Mouse (Mus musculus): ENCODE results near the gene H2al2a. TPM values are rescaled to one million over a fixed set of nuclear protein-coding genes. Genes with fewer than 3 reads are reported as not detected.
"Not testable (repeated sequence)": the region's sequence is repeated elsewhere in the genome, so short reads cannot be mapped to it uniquely, and the experiment has no call there.

H2al2a gene
- polyA plus RNA-seq, 1 experiment from 2014 or later: not detected

DNA sequence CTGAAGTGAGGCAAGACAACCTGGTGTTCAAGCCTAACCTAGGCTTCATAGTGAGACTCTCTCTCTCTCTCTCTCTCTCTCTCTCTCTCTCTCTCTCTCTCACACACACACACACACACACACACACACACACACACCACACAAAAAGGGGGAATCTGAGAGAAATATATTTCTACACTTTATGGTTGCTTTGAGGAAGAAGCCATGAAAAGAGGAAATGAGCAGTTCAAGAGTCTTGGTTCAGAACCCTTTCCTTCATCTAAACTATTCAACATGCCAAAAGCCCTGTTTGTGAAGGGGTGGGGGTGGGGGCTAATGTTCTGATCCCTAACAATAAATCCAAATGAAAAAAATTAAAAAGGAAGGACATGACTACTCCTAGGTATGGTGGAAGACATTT, 7.2 kb downstream of the H2al2a start:
- Histone ChIP-seq H3K4me3 (ENCODE audit: low read depth, low read length) (no peak overlapping the region), H3K9ac (ENCODE audit: low read length) (no peak overlapping the region), H3K9me3 (ENCODE audit: control insufficient read depth, low read length) (no peaks in the 10 kb centered on the region), H3K4me1 (replicated peaks; ENCODE audit: control insufficient read depth, insufficient read depth, low read length) (no peaks in the 10 kb centered on the region), H3K27me3 (ENCODE audit: control insufficient read depth, insufficient read depth, low read length) (no peaks in the 10 kb centered on the region), H3K27ac (ENCODE audit: low read depth, low read length) (no peak overlapping the region), H3K4me2 (ENCODE audit: low read depth, low read length, severe bottlenecking) (no peak overlapping the region), H3K36me3 (ENCODE audit: control insufficient read depth, insufficient read depth, low read length) (no peaks in the 10 kb centered on the region)
- DNase-seq (ENCODE audit: low spot score) (no peak), ATAC-seq (replicated peaks; ENCODE audit: low FRiP score) (no peak)

DNA sequence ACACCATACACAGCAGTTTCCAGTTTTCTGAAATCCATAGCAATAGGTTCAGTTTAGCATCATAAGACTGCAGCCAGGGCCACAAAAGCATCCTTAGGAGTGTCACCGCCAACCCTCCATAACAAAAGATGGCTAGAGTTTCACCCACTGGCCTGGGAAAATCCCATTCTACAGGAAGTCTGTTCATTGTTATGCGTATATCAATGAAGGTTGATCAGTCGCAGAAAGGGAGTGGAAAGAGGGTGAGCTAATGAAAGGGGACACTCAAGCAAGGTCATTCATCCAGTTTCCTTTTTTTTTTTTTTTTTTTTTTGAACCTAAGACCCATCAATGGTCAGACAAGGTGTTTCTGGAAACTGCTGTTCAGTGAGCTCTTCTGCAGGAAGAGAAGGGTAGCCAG, 7.6 kb downstream of the H2al2a start:
- no peak overlapping the region for H3K27ac ChIP-seq (ENCODE audit: low read depth, low read length)
- H3K36me3 ChIP-seq (ENCODE audit: control insufficient read depth, insufficient read depth, low read length): no peaks in the 10 kb centered on the region
- 50% methylated on average over 3 of the region's 3 CpGs for WGBS
- ATAC-seq (replicated peaks; ENCODE audit: low FRiP score) (no peak), DNase-seq (ENCODE audit: low spot score) (no peak)
- H3K27me3 ChIP-seq (ENCODE audit: control insufficient read depth, insufficient read depth, low read length): no peaks in the 10 kb centered on the region
- H3K4me2 ChIP-seq (ENCODE audit: low read depth, low read length, severe bottlenecking): no peak overlapping the region
- no peaks in the 10 kb centered on the region for H3K4me1 ChIP-seq (replicated peaks; ENCODE audit: control insufficient read depth, insufficient read depth, low read length)
- H3K9me3 ChIP-seq (ENCODE audit: control insufficient read depth, low read length): no peaks in the 10 kb centered on the region
- no peak overlapping the region for H3K4me3 ChIP-seq (ENCODE audit: low read depth, low read length)
- no peak overlapping the region for H3K9ac ChIP-seq (ENCODE audit: low read length)

DNA sequence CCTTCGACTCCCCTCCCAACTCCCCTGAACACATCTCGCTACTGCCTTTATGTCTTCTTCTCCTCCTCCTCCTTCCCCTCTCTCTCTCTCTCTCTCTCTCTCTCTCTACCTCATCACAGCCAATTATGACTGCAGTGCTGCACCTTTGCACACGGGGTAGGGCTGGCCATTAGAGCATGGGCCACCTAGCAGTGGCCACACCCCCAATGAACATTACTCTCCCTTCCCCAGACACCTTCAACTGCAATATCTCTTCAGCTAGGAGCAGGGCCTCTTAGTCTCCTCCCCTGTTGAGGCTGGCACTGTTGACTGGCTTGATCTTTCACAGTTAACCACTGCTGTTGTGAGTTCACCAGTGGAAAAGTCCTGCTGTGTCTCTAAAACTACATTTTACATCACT, 10.1 kb downstream of the H2al2a start:
- DNase-seq (ENCODE audit: low spot score) (no peak), ATAC-seq (replicated peaks; ENCODE audit: low FRiP score) (no peak)
- WGBS: 86% methylated on average over 3 of the region's 3 CpGs
- no peaks in the 10 kb centered on the region for H3K4me1 ChIP-seq (replicated peaks; ENCODE audit: control insufficient read depth, insufficient read depth, low read length)
- no peak overlapping the region for H3K4me3 ChIP-seq (ENCODE audit: low read depth, low read length)
- H3K36me3 ChIP-seq (ENCODE audit: control insufficient read depth, insufficient read depth, low read length): no peaks in the 10 kb centered on the region
- no peak overlapping the region for H3K9ac ChIP-seq (ENCODE audit: low read length)
- H3K27ac ChIP-seq (ENCODE audit: low read depth, low read length): no peak overlapping the region
- no peaks in the 10 kb centered on the region for H3K9me3 ChIP-seq (ENCODE audit: control insufficient read depth, low read length)
- H3K4me2 ChIP-seq (ENCODE audit: low read depth, low read length, severe bottlenecking): no peak overlapping the region
- H3K27me3 ChIP-seq (ENCODE audit: control insufficient read depth, insufficient read depth, low read length): no peaks in the 10 kb centered on the region

DNA sequence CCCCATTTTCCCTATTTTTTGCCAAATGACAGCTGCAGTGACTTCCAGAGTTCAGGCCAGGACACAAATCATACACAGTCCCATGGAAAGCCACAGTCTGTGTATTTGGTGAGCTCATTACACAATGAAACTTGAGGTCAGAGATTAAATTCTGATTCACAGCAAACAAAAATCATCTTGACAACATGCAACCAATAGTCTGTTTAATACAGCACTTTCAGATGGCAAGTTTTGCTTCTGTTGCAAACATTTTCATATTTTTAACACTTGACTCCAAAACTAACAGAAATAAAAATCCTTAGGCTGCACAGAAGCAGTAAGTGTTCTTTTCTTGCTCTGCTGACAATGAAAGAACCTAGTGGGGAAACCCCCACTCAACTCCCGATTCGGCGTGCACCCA, 12.0 kb downstream of the H2al2a start:
- WGBS: 97% methylated on average over 3 of the region's 3 CpGs
- no peak for DNase-seq (ENCODE audit: low spot score)
- Histone ChIP-seq H3K4me2 (ENCODE audit: low read depth, low read length, severe bottlenecking) (no peak overlapping the region), H3K9ac (ENCODE audit: low read length) (no peak overlapping the region), H3K4me1 (replicated peaks; ENCODE audit: control insufficient read depth, insufficient read depth, low read length) (no peaks in the 10 kb centered on the region), H3K9me3 (ENCODE audit: control insufficient read depth, low read length) (no peaks in the 10 kb centered on the region), H3K36me3 (ENCODE audit: control insufficient read depth, insufficient read depth, low read length) (no peaks in the 10 kb centered on the region), H3K27me3 (ENCODE audit: control insufficient read depth, insufficient read depth, low read length) (no peaks in the 10 kb centered on the region), H3K27ac (ENCODE audit: low read depth, low read length) (no peak overlapping the region), H3K4me3 (ENCODE audit: low read depth, low read length) (no peak overlapping the region)
- no peak for ATAC-seq (replicated peaks; ENCODE audit: low FRiP score)

DNA sequence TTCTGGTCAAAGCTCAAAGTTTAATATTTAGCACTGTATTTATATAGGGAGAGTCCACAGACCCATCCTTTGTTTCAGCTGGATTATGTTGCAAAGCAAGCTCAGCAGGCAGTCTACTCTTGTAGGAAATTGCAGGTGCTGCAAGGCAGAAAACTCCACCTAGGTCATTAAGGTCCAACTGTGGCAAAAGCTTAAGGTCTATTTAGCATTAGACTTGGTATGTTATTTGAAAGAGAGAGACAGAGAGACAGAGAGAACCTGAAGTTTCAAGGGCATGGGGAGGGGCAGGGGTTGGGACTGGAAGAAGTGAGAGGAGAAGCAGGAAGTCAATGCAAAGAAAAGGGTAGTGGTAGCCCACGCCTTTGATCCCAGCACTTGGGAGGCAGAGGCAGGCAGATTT, 14.0 kb downstream of the H2al2a start:
- H3K36me3 ChIP-seq (ENCODE audit: control insufficient read depth, insufficient read depth, low read length): no peaks in the 10 kb centered on the region
- H3K9ac ChIP-seq (ENCODE audit: low read length): no peak overlapping the region
- ATAC-seq (replicated peaks; ENCODE audit: low FRiP score): no peak
- H3K27me3 ChIP-seq (ENCODE audit: control insufficient read depth, insufficient read depth, low read length): no peaks in the 10 kb centered on the region
- H3K4me3 ChIP-seq (ENCODE audit: low read depth, low read length): no peak overlapping the region
- no peak overlapping the region for H3K4me2 ChIP-seq (ENCODE audit: low read depth, low read length, severe bottlenecking)
- H3K9me3 ChIP-seq (ENCODE audit: control insufficient read depth, low read length): no peaks in the 10 kb centered on the region
- DNase-seq (ENCODE audit: low spot score): no peak
- 77% methylated on average over 1 of the region's 1 CpGs for WGBS
- H3K4me1 ChIP-seq (replicated peaks; ENCODE audit: control insufficient read depth, insufficient read depth, low read length): no peaks in the 10 kb centered on the region
- no peak overlapping the region for H3K27ac ChIP-seq (ENCODE audit: low read depth, low read length)

DNA sequence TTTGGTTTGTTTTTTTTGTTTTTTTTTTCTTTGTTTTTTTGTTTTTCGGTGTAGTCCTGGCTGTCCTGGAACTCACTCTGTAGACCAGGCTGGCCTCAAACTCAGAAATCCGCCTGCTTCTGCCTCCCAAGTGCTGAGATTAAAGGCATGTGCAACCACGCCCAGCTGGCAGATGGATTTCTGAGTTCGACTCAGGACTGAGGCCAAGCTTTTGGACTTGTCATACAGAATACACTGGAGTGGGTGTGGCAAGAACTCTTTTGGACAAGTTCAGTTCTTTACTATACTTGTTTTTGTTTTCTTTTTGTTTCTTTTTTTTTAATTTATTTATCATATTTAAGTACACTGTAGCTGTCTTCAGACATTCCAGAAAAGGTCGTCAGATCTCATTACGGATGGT, 18.1 kb downstream of the H2al2a start:
- no peaks in the 10 kb centered on the region for H3K4me1 ChIP-seq (replicated peaks; ENCODE audit: control insufficient read depth, insufficient read depth, low read length)
- no peak overlapping the region for H3K4me3 ChIP-seq (ENCODE audit: low read depth, low read length)
- WGBS: 93% methylated on average over 6 of the region's 6 CpGs
- no peaks in the 10 kb centered on the region for H3K9me3 ChIP-seq (ENCODE audit: control insufficient read depth, low read length)
- no peak overlapping the region for H3K9ac ChIP-seq (ENCODE audit: low read length)
- no peaks in the 10 kb centered on the region for H3K36me3 ChIP-seq (ENCODE audit: control insufficient read depth, insufficient read depth, low read length)
- DNase-seq (ENCODE audit: low spot score): no peak
- ATAC-seq (replicated peaks; ENCODE audit: low FRiP score): no peak
- no peak overlapping the region for H3K27ac ChIP-seq (ENCODE audit: low read depth, low read length)
- no peaks in the 10 kb centered on the region for H3K27me3 ChIP-seq (ENCODE audit: control insufficient read depth, insufficient read depth, low read length)
- no peak overlapping the region for H3K4me2 ChIP-seq (ENCODE audit: low read depth, low read length, severe bottlenecking)

DNA sequence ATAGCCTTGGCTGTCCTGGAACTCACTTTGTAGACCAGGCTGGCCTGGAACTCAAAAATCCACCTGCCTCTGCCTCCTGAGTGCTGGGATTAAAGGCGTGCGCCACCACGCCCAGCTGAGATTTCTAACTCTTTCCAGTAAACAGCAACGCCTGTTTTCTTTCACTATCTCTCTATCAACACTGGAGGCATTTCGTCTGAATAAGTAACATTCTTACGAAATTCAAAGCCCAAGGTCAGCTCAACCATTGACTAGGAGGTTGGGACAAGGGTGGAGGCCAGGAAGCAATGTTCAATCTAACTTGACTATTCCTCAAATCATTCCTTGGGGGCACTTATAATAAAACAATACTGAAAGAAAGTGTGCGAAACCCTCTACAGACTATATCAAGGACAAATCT, 18.5 kb downstream of the H2al2a start:
- not testable (repeated sequence) for H3K36me3 ChIP-seq (ENCODE audit: control insufficient read depth, insufficient read depth, low read length); H3K4me1 ChIP-seq (replicated peaks; ENCODE audit: control insufficient read depth, insufficient read depth, low read length); H3K9ac ChIP-seq (ENCODE audit: low read length); H3K27me3 ChIP-seq (ENCODE audit: control insufficient read depth, insufficient read depth, low read length); H3K4me2 ChIP-seq (ENCODE audit: low read depth, low read length, severe bottlenecking); H3K27ac ChIP-seq (ENCODE audit: low read depth, low read length); DNase-seq (ENCODE audit: low spot score); H3K9me3 ChIP-seq (ENCODE audit: control insufficient read depth, low read length); H3K4me3 ChIP-seq (ENCODE audit: low read depth, low read length); ATAC-seq (replicated peaks; ENCODE audit: low FRiP score)
- 93% methylated on average over 7 of the region's 7 CpGs for WGBS

DNA sequence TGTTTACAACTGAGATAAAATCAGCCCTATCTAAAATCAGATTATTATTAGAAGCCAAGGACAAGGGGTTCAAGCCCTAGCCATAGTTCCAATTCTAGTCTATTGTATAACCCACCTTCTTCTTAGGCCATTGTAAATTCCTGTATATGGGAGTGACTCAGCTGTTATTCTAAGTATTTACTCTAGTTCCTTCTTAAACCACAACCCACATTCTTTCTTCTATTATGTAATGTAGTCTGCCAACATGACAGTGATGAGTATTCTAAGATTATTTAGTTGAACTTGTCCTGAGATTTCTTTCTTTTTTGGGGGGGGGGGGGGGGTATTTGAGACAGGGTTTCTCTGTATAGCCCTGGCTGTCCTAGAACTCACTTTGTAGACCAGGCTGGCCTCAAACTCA, 19.1 kb downstream of the H2al2a start:
- not testable (repeated sequence) for H3K4me2 ChIP-seq (ENCODE audit: low read depth, low read length, severe bottlenecking); H3K9me3 ChIP-seq (ENCODE audit: control insufficient read depth, low read length); H3K9ac ChIP-seq (ENCODE audit: low read length); H3K4me1 ChIP-seq (replicated peaks; ENCODE audit: control insufficient read depth, insufficient read depth, low read length); H3K36me3 ChIP-seq (ENCODE audit: control insufficient read depth, insufficient read depth, low read length); DNase-seq (ENCODE audit: low spot score); H3K27ac ChIP-seq (ENCODE audit: low read depth, low read length); H3K27me3 ChIP-seq (ENCODE audit: control insufficient read depth, insufficient read depth, low read length); H3K4me3 ChIP-seq (ENCODE audit: low read depth, low read length); ATAC-seq (replicated peaks; ENCODE audit: low FRiP score)

DNA sequence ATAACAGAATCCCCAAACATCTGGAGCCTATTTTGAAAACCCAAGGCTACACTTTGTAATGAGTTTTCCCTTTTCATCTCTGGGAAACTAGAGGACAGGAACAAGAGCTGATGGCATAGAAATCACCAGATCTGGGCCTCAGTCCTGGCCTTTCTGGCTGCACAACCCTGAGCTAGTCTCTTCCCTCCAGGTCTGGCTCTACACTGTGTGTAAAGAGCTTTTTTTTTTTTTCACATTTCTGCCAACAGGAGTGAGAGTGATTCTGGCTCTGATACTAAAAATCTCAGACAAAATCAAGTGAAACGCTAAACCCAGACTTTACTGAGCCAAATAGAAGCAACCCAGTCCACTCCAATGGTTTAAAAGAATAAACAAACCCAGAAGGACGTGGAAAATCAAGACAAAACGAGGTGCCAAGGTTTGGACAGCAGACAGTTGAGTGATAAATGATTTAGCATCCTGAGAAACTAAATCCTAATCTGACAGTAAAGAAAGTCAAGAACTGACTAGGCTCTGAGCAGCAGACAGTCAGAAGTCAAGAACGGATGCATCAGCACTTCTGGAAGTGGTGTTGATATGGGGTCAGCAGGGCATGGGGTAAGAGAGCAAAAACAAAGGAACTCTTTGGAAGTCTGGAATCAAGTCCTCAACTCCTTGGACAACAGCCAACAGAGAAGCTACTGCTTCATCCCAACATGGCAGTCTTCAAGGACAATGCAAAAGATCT, 21.0 kb downstream of the H2al2a start:
- H3K9me3 ChIP-seq (ENCODE audit: control insufficient read depth, low read length): no peaks in the 10 kb centered on the region
- H3K4me1 ChIP-seq (replicated peaks; ENCODE audit: control insufficient read depth, insufficient read depth, low read length): no peaks in the 10 kb centered on the region
- no peak overlapping the region for H3K4me3 ChIP-seq (ENCODE audit: low read depth, low read length)
- no peaks in the 10 kb centered on the region for H3K27me3 ChIP-seq (ENCODE audit: control insufficient read depth, insufficient read depth, low read length)
- ATAC-seq (replicated peaks; ENCODE audit: low FRiP score) (no peak), DNase-seq (ENCODE audit: low spot score) (no peak)
- no peak overlapping the region for H3K9ac ChIP-seq (ENCODE audit: low read length)
- H3K4me2 ChIP-seq (ENCODE audit: low read depth, low read length, severe bottlenecking): no peak overlapping the region
- WGBS: 77% methylated on average over 4 of the region's 4 CpGs
- no peak overlapping the region for H3K27ac ChIP-seq (ENCODE audit: low read depth, low read length)
- H3K36me3 ChIP-seq (ENCODE audit: control insufficient read depth, insufficient read depth, low read length): no peaks in the 10 kb centered on the region

All from forebrain, embryonic 11.5 days (tissue).